Mouse (Mus musculus): Measurements from ENCODE around the gene Mphosph6.

DNA sequence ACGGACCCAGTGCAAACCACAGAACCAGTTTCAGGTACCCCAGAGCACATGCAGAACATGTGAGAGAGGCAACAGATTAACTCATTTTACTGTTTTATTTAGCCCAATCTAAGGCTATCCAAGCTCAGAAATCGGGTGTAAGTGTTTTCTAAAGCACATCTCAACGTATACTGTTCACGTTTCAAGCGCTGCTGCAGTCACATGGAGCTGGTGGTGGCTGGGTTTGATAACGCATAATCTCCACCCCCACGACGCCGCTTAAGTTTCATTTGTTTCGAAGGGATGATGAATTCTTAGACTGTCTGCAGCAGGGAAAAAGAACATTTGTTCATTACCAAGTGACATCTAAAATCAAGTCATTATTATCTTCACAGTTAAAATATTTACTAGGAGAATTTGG is 48.7 kb upstream of the Mphosph6 start:
- no peak for TF ChIP-seq CTCF (IDR thresholded peaks at IDR 0.05)
- no peak for TF ChIP-seq EP300 (IDR thresholded peaks at IDR 0.05)
